Mouse (Mus musculus) forebrain, embryonic 11.5 days (tissue): Measurements from ENCODE around the gene Cd101. TPM values are rescaled to one million over a fixed set of nuclear protein-coding genes. Genes with fewer than 3 reads are reported as not detected.

Experiments
- ATAC-seq: fragments of 200-750 bp; cut with Nextera tagmentation; replicated peaks from 2 replicates; pipeline ENCODE4 v1.8.0; 2017; ENCODE audit warnings: moderate TSS enrichment; ENCODE audit not compliant: low FRiP score
- DNase-seq: peaks from one replicate; pipeline ENCODE4 v3.0.0-alpha.2; 2017; ENCODE audit warnings: low spot score
- H3K27ac ChIP-seq: fragments of 300-500 bp; sonication (generic); 2 replicates; pipeline ENCODE4 v1.5.1; 2014; ENCODE audit warnings: low read depth, low read length
- H3K27me3 ChIP-seq: fragments of 300-500 bp; sonication (generic); 2 replicates; pipeline ENCODE4 v1.6.1; 2014; ENCODE audit warnings: mild to moderate bottlenecking, low read length, mixed read lengths; ENCODE audit not compliant: control insufficient read depth, insufficient read depth
- H3K36me3 ChIP-seq: fragments of 300-500 bp; sonication (generic); 2 replicates; pipeline ENCODE4 v1.6.1; 2014; ENCODE audit warnings: mild to moderate bottlenecking, low read length, moderate library complexity, mixed read lengths; ENCODE audit not compliant: control insufficient read depth, insufficient read depth
- H3K4me1 ChIP-seq: fragments of 300-500 bp; sonication (generic); replicated peaks from 2 replicates; pipeline ENCODE4 v1.6.1; 2014; ENCODE audit warnings: low read length, mixed read lengths; ENCODE audit not compliant: control insufficient read depth, insufficient read depth
- H3K4me2 ChIP-seq: fragments of 300-500 bp; sonication (generic); 2 replicates; pipeline ENCODE4 v1.6.1; 2014; ENCODE audit warnings: low read depth, mild to moderate bottlenecking, low read length, moderate library complexity, mixed read lengths; ENCODE audit not compliant: severe bottlenecking
- H3K4me3 ChIP-seq: fragments of 300-500 bp; sonication (generic); 2 replicates; pipeline ENCODE4 v1.5.1; 2014; ENCODE audit warnings: low read depth, low read length
- H3K9ac ChIP-seq: fragments of 300-500 bp; sonication (generic); 2 replicates; pipeline ENCODE4 v1.6.1; 2014; ENCODE audit warnings: low read length
- H3K9me3 ChIP-seq: fragments of 300-500 bp; sonication (generic); 2 replicates; pipeline ENCODE4 v1.6.1; 2016; ENCODE audit warnings: low read length, mixed read lengths; ENCODE audit not compliant: control insufficient read depth
- WGBS: fragments of 180-500 bp; shearing (Covaris S2); extraction: QIAGEN DNeasy Blood & Tissue Kit; methylation state at CpG from one replicate; pipeline ENCODE4 v1.1.7; 2014; 5-methylcytosine and 5-hydroxymethylcytosine counted together
- polyA plus RNA-seq: library from polyadenylated mRNA; unstranded; fragments of >200 nt; fragmentation: Nextera tagmentation; extraction: Ambion mirVana; gene quantifications from 2 replicates; pipeline ENCODE4 v1.2.1, GENCODE M21; 2014

The Cd101 gene
- polyA plus RNA-seq, 1 experiment from 2014 or later = 0.07 TPM

DNA sequence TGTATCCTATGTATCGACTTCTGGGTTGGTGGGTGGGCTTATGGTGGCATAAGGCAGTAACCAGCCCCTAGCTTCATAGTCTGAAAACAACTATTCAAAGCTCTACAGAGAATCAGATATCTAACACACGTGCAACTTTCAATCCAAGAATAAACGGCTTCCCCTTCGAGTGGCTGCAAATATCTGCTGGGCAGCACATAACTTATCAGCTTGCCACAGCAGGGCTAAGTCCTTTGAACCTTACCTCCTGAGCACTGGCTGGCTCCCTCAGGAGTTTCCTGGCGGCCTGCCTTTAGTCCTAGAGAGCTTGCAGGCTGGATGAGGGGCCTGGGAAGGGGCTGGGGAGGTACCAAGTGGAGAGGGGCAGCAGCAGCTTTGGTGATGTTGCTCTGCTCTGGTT lies 68.3 kb downstream of the Cd101 start:
- WGBS = 90% methylated on average over 5 of the region's 5 CpGs

DNA sequence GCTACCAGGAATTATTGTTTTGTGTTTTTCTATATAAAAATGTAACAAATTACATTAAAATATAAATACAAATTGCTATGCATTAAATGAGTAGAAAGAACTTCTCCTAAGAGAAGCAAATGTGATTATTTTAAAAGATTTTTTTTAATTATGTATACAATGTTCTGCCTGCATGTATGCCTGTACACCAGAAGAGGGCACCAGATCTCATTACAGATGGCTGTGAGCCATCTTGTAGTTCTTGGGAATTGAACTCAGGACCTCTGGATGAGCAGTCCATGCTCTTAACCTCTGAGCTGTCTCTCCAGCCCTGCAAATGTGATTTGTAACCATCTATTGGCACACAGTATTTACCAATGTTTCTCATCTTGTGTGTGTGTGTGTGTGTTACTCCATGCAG lies 74.7 kb downstream of the Cd101 start:
- no peak overlapping the region for H3K4me3 ChIP-seq
- H3K4me1 ChIP-seq = no peaks in the 10 kb centered on the region
- H3K9me3 ChIP-seq = no peaks in the 10 kb centered on the region
- peaks cover 3% of the 10 kb centered on the region; the same call in 1 of the 2 replicates for H3K36me3 ChIP-seq
- H3K27ac ChIP-seq = no peak overlapping the region
- H3K4me2 ChIP-seq = no peak overlapping the region
- no peak overlapping the region for H3K9ac ChIP-seq
- ATAC-seq = no peak
- DNase-seq = no peak
- no peaks in the 10 kb centered on the region for H3K27me3 ChIP-seq

More for the DNA sequence above, 68.3 kb downstream of the Cd101 start:
- H3K27ac ChIP-seq = no peak overlapping the region
- no peaks in the 10 kb centered on the region for H3K27me3 ChIP-seq
- no peak for DNase-seq
- H3K9ac ChIP-seq = no peak overlapping the region
- no peaks in the 10 kb centered on the region for H3K9me3 ChIP-seq
- H3K4me2 ChIP-seq = no peak overlapping the region
- no peak overlapping the region for H3K4me3 ChIP-seq
- no peaks in the 10 kb centered on the region for H3K4me1 ChIP-seq
- no peak for ATAC-seq
- H3K36me3 ChIP-seq = peaks cover 5% of the 10 kb centered on the region; the same call in 1 of the 2 replicates

DNA sequence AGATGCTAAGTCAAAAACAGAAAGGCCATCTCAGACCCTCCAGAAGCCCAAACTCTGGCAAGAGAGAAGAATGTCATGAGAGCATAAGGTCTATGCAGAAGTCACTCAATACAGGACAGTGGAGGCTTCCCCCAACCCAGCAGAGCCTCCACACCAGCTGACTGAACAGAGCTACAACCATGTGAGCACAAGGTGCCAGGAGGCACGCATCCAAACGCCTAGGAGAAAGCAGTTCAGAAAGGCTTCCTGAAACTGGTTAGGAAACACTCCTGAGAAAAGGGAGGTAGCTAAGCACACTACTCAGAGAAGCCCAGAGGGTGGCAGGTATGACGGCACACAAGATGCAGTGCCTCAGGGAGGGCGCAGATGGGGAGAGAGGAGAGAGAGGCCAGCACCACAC lies 77.8 kb downstream of the Cd101 start:
- WGBS = 89% methylated on average over 4 of the region's 4 CpGs
- no peaks in the 10 kb centered on the region for H3K4me1 ChIP-seq
- H3K27me3 ChIP-seq = no peaks in the 10 kb centered on the region
- H3K4me2 ChIP-seq = no peak overlapping the region
- no peak for DNase-seq
- H3K4me3 ChIP-seq = no peak overlapping the region
- H3K9me3 ChIP-seq = no peaks in the 10 kb centered on the region
- no peak for ATAC-seq
- peaks cover 3% of the 10 kb centered on the region; the same call in 1 of the 2 replicates for H3K36me3 ChIP-seq
- H3K27ac ChIP-seq = no peak overlapping the region
- H3K9ac ChIP-seq = no peak overlapping the region

DNA sequence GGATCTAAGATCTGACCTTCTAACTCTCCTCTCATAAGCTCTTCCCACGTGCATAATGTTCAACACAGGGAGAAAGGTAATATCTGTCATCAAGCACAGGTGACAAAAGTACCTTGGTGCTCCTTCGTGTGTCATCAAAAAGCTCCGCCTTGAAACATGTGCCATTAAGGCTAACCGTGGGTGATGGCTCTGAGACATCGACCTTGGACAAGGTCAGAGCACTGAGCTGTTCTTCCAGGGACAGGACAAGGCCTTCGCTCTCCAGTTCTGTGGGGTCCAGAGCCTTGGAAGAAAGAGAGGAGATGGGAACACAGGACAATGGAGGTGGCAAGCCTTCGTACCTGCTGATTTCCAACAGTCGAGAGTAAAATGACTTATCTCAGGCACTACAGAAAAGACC lies 82.1 kb downstream of the Cd101 start:
- H3K36me3 ChIP-seq = peaks cover 3% of the 10 kb centered on the region; the same call in 1 of the 2 replicates
- no peaks in the 10 kb centered on the region for H3K4me1 ChIP-seq
- DNase-seq (no peak), ATAC-seq (no peak)
- no peaks in the 10 kb centered on the region for H3K9me3 ChIP-seq
- no peak overlapping the region for H3K4me3 ChIP-seq
- WGBS = 95% methylated on average over 8 of the region's 8 CpGs
- no peak overlapping the region for H3K4me2 ChIP-seq
- H3K27me3 ChIP-seq = no peaks in the 10 kb centered on the region
- H3K27ac ChIP-seq = no peak overlapping the region
- no peak overlapping the region for H3K9ac ChIP-seq

Other genes starting within 250 kb of the Cd101 start
- 0.09 and 0.20 TPM in 2 replicates for gene Vtcn1, start 204.1 kb downstream of the Cd101 start, polyA plus RNA-seq
- gene Trim45, start 107.4 kb downstream of the Cd101 start, polyA plus RNA-seq = 5.0 and 5.9 TPM in 2 replicates
- gene Ttf2, start 59.9 kb downstream of the Cd101 start, polyA plus RNA-seq = 30.2 and 30.8 TPM in 2 replicates
- 5.1 and 5.3 TPM in 2 replicates for gene Ptgfrn, start 80.7 kb upstream of the Cd101 start, polyA plus RNA-seq